Mouse (Mus musculus) C2C12 (cell line): ENCODE results near the gene Fam168a. TPM values are rescaled to one million over a fixed set of nuclear protein-coding genes. Genes with fewer than 3 reads are reported as not detected.
"Not testable (repeated sequence)": the region's sequence is repeated elsewhere in the genome, so short reads cannot be mapped to it uniquely, and the experiment has no call there.

Experiments
- H3K27me3 ChIP-seq: one replicate; pipeline ENCODE4 v1.6.1; 2011; ENCODE audit not compliant: control insufficient read depth, insufficient read depth, insufficient read length
- H3K36me3 ChIP-seq: one replicate; pipeline ENCODE4 v1.6.1; 2011; ENCODE audit not compliant: control insufficient read depth, insufficient read depth
- H3K4me3 ChIP-seq: one replicate; pipeline ENCODE4 v1.5.1; 2011; ENCODE audit warnings: mild to moderate bottlenecking, control low read depth; ENCODE audit not compliant: poor library complexity, insufficient read depth, severe bottlenecking
- H3K79me2 ChIP-seq: one replicate; pipeline ENCODE4 v1.6.1; 2011; ENCODE audit not compliant: control insufficient read depth, insufficient read depth
- H3K79me3 ChIP-seq: one replicate; pipeline ENCODE4 v1.6.1; 2011; ENCODE audit warnings: low read depth, control low read depth
- H3ac ChIP-seq: one replicate; pipeline ENCODE3; 2011; ENCODE audit warnings: low read depth; ENCODE audit not compliant: control insufficient read depth, insufficient read length
- CEBPB ChIP-seq: IDR thresholded peaks from one replicate; pipeline ENCODE4 v1.6.1; 2011; ENCODE audit warnings: low read depth, mild to moderate bottlenecking, control low read depth, moderate library complexity
- CTCF ChIP-seq: IDR thresholded peaks from one replicate; pipeline ENCODE4 v1.5.1; 2011; ENCODE audit not compliant: control insufficient read depth, insufficient read depth, insufficient read length
- FOSL1 ChIP-seq: IDR thresholded peaks from one replicate; pipeline ENCODE4 v1.8.0; 2011; ENCODE audit warnings: mild to moderate bottlenecking, low read length; ENCODE audit not compliant: poor library complexity, insufficient read depth, severe bottlenecking
- MAX ChIP-seq: IDR thresholded peaks from one replicate; pipeline ENCODE4 v1.6.1; 2011; ENCODE audit warnings: mild to moderate bottlenecking, control low read depth
- MYOD1 ChIP-seq: IDR thresholded peaks from one replicate; pipeline ENCODE4 v1.6.1; 2011; ENCODE audit warnings: low read depth; ENCODE audit not compliant: control insufficient read depth, insufficient read length
- MYOG ChIP-seq: IDR thresholded peaks from one replicate; pipeline ENCODE4 v1.6.1; 2011; ENCODE audit not compliant: control insufficient read depth, insufficient read length; ENCODE audit errors: extremely low read depth
- USF1 ChIP-seq: IDR thresholded peaks from one replicate; pipeline ENCODE4 v1.6.1; 2011; ENCODE audit warnings: low read depth, mild to moderate bottlenecking, control low read depth, moderate library complexity
- polyA plus RNA-seq: library from polyadenylated mRNA; unstranded; fragments of >200 nt; fragmentation: generic; extraction: Trizol; gene quantifications from one replicate; pipeline ENCODE4 v1.2.1, GENCODE M21; 2012; ENCODE audit warnings: missing spikeins

Fam168a gene
- polyA plus RNA-seq, 1 experiment = 30.5 TPM

DNA sequence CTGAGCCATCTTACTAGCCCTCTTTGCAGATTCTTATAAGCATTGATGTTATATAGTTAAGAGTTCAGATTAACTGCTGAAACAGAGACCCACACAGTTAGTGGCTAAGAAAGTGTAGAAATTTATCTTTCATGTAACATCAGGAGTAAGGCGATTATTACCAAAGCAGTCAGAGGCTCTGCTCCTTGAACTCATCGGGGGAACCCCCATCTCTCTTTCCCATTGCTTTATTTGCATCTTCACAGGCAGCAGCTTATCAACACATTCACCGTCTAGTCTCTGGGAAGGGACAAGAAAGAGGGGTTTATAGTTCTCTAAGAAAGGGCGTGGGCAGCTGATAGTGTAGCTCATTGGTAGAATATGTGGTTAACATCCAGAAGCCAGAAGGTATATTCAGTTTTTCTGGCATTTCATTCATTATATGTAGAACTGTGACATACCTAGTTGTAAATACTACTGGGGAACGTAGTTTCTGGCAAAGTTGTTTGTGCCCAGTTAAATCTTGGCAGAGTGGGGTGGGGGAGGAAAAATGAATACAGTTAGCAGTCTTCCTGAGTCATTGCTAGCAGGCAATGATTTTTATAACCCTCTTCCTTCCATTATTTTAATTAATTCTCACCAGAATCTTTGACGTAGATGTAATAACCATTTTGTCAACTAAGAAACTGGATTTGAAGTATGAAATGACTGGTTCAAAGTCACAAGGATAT is 26.1 kb downstream of the Fam168a start:
- no peaks in the 10 kb centered on the region for H3K27me3 ChIP-seq
- peak overlapping the region; percentile 35 for H3ac ChIP-seq
- peak overlapping the region; percentile 7 for H3K4me3 ChIP-seq
- peaks cover 20% of the 10 kb centered on the region for H3K79me2 ChIP-seq
- H3K79me3 ChIP-seq = peaks cover 8% of the 10 kb centered on the region
- no peak for TF ChIP-seq CEBPB
- H3K36me3 ChIP-seq = no peaks in the 10 kb centered on the region

DNA sequence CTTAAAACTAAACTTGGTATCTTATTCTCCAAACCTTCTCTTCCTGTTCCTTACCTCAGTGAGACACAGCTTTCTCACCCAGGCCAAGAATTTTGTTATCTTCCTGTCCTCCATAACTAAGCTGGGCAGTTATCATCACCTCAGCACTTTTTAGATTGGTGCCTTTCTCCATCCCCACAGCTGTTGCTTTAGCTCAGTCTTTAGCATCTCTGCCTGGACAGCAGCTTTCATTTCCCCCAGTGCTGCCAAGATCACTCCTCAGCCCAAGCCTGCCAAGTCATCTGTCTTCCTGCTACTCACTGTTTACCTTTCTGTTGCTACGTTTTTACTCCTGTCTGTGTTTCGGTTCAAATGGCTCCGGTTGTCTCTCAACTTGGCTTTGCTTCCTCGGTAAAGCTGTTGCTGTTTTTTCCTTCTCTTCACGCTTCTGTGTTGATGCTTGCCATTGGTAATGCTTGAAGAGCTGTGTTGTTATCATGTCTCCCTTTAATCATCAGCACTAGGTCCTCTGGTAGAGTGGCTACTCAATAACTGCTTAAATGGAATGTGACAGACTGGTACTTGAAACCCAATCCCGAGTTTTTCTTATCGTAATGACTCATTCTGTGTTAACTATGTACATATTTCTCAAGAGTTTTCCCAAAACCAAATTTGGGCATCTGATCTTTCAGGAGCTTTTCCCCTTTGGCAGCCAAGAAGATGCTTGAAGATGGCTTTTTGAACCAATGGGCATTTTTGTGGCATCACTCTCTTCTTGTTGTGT is 26.8 kb downstream of the Fam168a start:
- H3K4me3 ChIP-seq = peak overlapping the region; percentile 7
- H3ac ChIP-seq = peak overlapping the region; percentile 34
- TF ChIP-seq CTCF = no peak
- TF ChIP-seq USF1 = no peak
- no peak for TF ChIP-seq MAX
- peak; percentile 81 for TF ChIP-seq MYOD1
- TF ChIP-seq CEBPB = peak; percentile 79
- no peak for TF ChIP-seq MYOG
- H3K79me3 ChIP-seq = peaks cover 8% of the 10 kb centered on the region
- peaks cover 20% of the 10 kb centered on the region for H3K79me2 ChIP-seq
- no peaks in the 10 kb centered on the region for H3K36me3 ChIP-seq
- no peaks in the 10 kb centered on the region for H3K27me3 ChIP-seq

DNA sequence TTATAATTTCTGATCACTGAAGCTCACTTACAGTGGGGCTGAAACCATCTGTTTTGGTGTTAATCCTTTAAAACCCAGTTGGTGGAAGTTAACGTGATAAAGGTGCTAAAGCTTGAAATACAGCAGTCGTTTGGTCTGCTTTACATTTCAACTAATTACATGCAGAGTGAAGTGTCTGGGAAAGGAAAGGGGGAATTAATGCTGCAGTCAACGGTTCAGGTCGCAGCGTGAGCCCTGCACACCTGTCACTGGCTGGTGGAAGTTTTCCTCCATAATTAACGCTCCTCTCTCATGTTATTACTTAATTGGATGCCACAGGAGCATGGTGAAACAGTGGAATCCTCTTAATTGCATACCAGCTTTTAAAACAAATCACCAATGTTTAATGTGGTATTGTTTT is 27.8 kb downstream of the Fam168a start:
- no peaks in the 10 kb centered on the region for H3K27me3 ChIP-seq
- peaks cover 6% of the 10 kb centered on the region for H3K79me3 ChIP-seq
- no peaks in the 10 kb centered on the region for H3K36me3 ChIP-seq
- H3ac ChIP-seq = no peak overlapping the region
- H3K79me2 ChIP-seq = peaks cover 20% of the 10 kb centered on the region
- no peak overlapping the region for H3K4me3 ChIP-seq
- TF ChIP-seq CEBPB (no peak), USF1 (no peak), FOSL1 (no peak), CTCF (no peak), MYOD1 (peak; percentile 33), MAX (no peak)

DNA sequence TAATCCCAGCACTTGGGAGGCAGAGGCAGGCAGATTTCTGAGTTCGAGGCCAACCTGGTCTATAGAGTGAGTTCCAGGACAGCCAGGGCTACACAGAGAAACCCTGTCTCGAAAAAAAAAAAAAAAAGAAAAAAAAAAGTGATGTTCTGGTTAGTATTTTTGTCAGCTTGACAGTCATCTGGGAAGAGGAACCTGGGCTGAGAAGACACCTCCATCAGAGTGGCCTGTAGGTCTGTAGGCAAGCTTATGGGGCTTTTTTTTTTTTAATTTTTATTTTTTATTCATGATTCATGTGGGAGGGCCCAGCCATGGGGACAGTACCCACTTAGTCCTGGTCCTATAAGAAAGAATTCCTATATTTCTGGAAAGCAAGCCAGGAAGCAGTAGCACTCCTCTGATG is 28.5 kb downstream of the Fam168a start:
- H3K79me2 ChIP-seq = peaks cover 21% of the 10 kb centered on the region
- H3K36me3 ChIP-seq, H3K4me3 ChIP-seq, H3K79me3 ChIP-seq, H3ac ChIP-seq, H3K27me3 ChIP-seq: not testable (repeated sequence)

DNA sequence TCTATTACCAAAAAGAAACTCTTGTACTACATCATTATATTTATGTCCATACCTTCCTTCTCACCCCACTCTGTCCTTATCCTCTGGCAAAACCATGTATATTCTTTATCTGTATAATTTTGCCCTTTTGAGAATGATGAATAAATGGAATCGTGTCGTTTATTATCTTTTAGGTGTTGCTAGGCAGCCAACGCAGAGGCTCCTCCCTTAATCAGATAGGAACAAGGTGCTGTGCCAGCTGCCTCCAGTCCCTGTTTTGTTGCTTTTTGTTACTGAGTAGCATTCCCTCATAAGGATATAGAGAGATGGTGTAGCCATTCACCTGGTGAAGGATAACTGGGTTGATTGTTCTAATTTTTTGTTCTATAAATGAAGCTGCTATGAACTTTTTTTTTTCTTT is 29.7 kb downstream of the Fam168a start:
- Histone ChIP-seq H3K27me3 (no peaks in the 10 kb centered on the region), H3K79me3 (peaks cover 5% of the 10 kb centered on the region), H3ac (no peak overlapping the region), H3K4me3 (no peak overlapping the region), H3K36me3 (no peaks in the 10 kb centered on the region), H3K79me2 (peaks cover 27% of the 10 kb centered on the region)
- TF ChIP-seq MYOG = no peak
- TF ChIP-seq CTCF = no peak
- no peak for TF ChIP-seq CEBPB
- no peak for TF ChIP-seq MAX
- no peak for TF ChIP-seq FOSL1
- no peak for TF ChIP-seq MYOD1
- no peak for TF ChIP-seq USF1

DNA sequence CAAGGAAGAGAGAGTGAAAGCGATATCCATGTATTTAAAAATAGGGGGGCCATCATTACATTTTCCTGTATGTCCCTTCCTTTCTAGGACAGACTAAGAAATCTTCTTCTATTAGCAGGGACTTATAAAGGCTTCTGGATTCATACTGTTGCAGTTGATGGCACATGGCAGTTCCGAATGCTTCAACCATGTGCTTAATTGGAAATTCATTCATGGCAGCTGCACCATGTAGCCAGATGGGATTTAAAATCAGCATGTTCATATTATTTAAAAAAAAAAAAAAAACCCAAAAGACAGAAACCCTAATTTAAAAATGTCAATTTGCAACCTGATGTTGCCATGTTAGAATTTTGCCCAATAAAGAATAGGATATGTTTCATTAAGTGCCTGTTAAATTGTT is 37.9 kb downstream of the Fam168a start:
- TF ChIP-seq USF1 (no peak), MYOD1 (no peak), MAX (no peak), MYOG (no peak), CTCF (no peak), CEBPB (no peak), FOSL1 (no peak)
- H3K27me3 ChIP-seq = no peaks in the 10 kb centered on the region
- H3ac ChIP-seq = no peak overlapping the region
- H3K79me2 ChIP-seq = peaks cover 9% of the 10 kb centered on the region
- peaks cover 4% of the 10 kb centered on the region for H3K79me3 ChIP-seq
- no peaks in the 10 kb centered on the region for H3K36me3 ChIP-seq
- no peak overlapping the region for H3K4me3 ChIP-seq
